Mouse (Mus musculus) stomach, embryonic 15.5 days (tissue): ENCODE results near the gene Samd4. TPM values are rescaled to one million over a fixed set of nuclear protein-coding genes. Genes with fewer than 3 reads are reported as not detected.

Experiments
- ATAC-seq: fragments of 200-750 bp; cut with Nextera tagmentation; 2 replicates; pipeline ENCODE4 v1.8.0; 2017; ENCODE audit warnings: low read depth, moderate number of reproducible peaks, moderate TSS enrichment; ENCODE audit not compliant: insufficient read depth, low FRiP score
- H3K27ac ChIP-seq: fragments of 300-500 bp; sonication (generic); 2 replicates; pipeline ENCODE4 v1.5.1; 2015; ENCODE audit warnings: mild to moderate bottlenecking, inconsistent platforms
- H3K27me3 ChIP-seq: fragments of 300-500 bp; sonication (generic); replicated peaks from 2 replicates; pipeline ENCODE4 v1.6.1; 2015; ENCODE audit warnings: inconsistent platforms
- H3K36me3 ChIP-seq: fragments of 300-500 bp; sonication (generic); 2 replicates; pipeline ENCODE4 v1.6.1; 2015; ENCODE audit warnings: inconsistent platforms
- H3K4me1 ChIP-seq: fragments of 300-500 bp; sonication (generic); 2 replicates; pipeline ENCODE4 v1.6.1; 2015; ENCODE audit warnings: inconsistent platforms
- H3K4me2 ChIP-seq: fragments of 300-500 bp; sonication (generic); 2 replicates; pipeline ENCODE4 v1.6.1; 2015; ENCODE audit warnings: mild to moderate bottlenecking, inconsistent platforms
- H3K4me3 ChIP-seq: fragments of 300-500 bp; sonication (generic); replicated peaks from 2 replicates; pipeline ENCODE4 v1.5.1; 2015; ENCODE audit warnings: inconsistent platforms
- H3K9ac ChIP-seq: fragments of 300-500 bp; sonication (generic); 2 replicates; pipeline ENCODE4 v1.6.1; 2015; ENCODE audit warnings: inconsistent platforms
- H3K9me3 ChIP-seq: fragments of 300-500 bp; sonication (generic); 2 replicates; pipeline ENCODE4 v1.6.1; 2016; ENCODE audit warnings: inconsistent platforms
- WGBS: fragments of 180-500 bp; shearing (Covaris S2); methylation state at CpG from one replicate; pipeline ENCODE4 v1.1.7; 2015; 5-methylcytosine and 5-hydroxymethylcytosine counted together
- polyA plus RNA-seq: library from polyadenylated mRNA; unstranded; fragments of >200 nt; fragmentation: Nextera tagmentation; extraction: Ambion mirVana; gene quantifications from 2 replicates; pipeline ENCODE4 v1.2.1, GENCODE M21; 2015

Gene Samd4
- polyA plus RNA-seq, 1 experiment from 2014 or later, result 7.1 TPM

- H3K4me1 ChIP-seq, result 0 out of 2 replicates have a peak, but pooled peaks cover 3% of the 10 kb centered on the region
- WGBS, result 77% methylated on average over 2 of the region's 2 CpGs
- H3K9me3 ChIP-seq, result no peaks in the 10 kb centered on the region
- no peak overlapping the region for H3K4me3 ChIP-seq
- no peaks in the 10 kb centered on the region for H3K27me3 ChIP-seq
- ATAC-seq, result no peak
- H3K9ac ChIP-seq, result no peak overlapping the region
- H3K27ac ChIP-seq, result no peak overlapping the region
- no peak overlapping the region for H3K4me2 ChIP-seq
- no peaks in the 10 kb centered on the region for H3K36me3 ChIP-seq
These were observed 77.2 kb downstream of the Samd4 start for GRCm38 (mm10) chr14:46959831-46960230.

GRCm38 (mm10) chr14:46962832-46963231 lies 80.2 kb downstream of the Samd4 start:
- WGBS, result 87% methylated on average over 5 of the region's 5 CpGs
- no peak overlapping the region for H3K9ac ChIP-seq
- H3K4me3 ChIP-seq, result no peak overlapping the region
- no peak overlapping the region for H3K27ac ChIP-seq
- H3K9me3 ChIP-seq, result no peaks in the 10 kb centered on the region
- H3K4me2 ChIP-seq, result no peak overlapping the region
- no peaks in the 10 kb centered on the region for H3K27me3 ChIP-seq
- H3K36me3 ChIP-seq, result no peaks in the 10 kb centered on the region
- no peak for ATAC-seq
- H3K4me1 ChIP-seq, result no peaks in the 10 kb centered on the region

- Histone ChIP-seq H3K4me2 (no peak overlapping the region), H3K4me1 (no peaks in the 10 kb centered on the region), H3K9me3 (no peaks in the 10 kb centered on the region), H3K27ac (no peak overlapping the region), H3K9ac (no peak overlapping the region), H3K36me3 (no peaks in the 10 kb centered on the region), H3K27me3 (no peaks in the 10 kb centered on the region), H3K4me3 (no peak overlapping the region)
- no peak for ATAC-seq
- 80% methylated on average over 2 of the region's 2 CpGs for WGBS
These were observed 81.6 kb downstream of the Samd4 start for GRCm38 (mm10) chr14:46964074-46964872.

DNA sequence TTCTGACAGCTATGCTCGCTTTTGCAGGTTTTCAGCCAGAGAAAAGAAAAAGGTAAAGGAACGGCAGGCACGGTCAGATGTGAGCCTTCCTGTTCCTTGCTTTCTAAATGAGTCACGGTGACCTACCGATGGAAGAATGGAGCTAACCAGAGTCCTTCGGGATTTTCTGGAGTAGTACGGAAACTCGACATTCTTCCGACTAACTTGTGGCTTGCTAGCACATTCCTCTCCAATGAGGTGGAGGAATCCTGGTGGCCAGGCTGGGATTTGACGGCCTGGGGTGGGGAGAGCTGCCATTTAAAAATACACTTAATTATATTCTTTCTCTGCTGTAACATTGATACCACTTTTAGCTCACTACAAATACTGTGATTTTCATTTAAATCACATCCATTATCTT lies 83.6 kb downstream of the Samd4 start:
- H3K9ac ChIP-seq, result no peak overlapping the region
- no peak overlapping the region for H3K27ac ChIP-seq
- no peaks in the 10 kb centered on the region for H3K4me1 ChIP-seq
- no peak for ATAC-seq
- H3K27me3 ChIP-seq, result no peaks in the 10 kb centered on the region
- H3K4me2 ChIP-seq, result no peak overlapping the region
- no peak overlapping the region for H3K4me3 ChIP-seq
- no peaks in the 10 kb centered on the region for H3K36me3 ChIP-seq
- H3K9me3 ChIP-seq, result no peaks in the 10 kb centered on the region
- WGBS, result 50% methylated on average over 10 of the region's 10 CpGs

GRCm38 (mm10) chr14:46968046-46968445 lies 85.4 kb downstream of the Samd4 start:
- no peaks in the 10 kb centered on the region for H3K9me3 ChIP-seq
- ATAC-seq, result no peak
- H3K9ac ChIP-seq, result no peak overlapping the region
- H3K27me3 ChIP-seq, result no peaks in the 10 kb centered on the region
- H3K4me2 ChIP-seq, result no peak overlapping the region
- no peak overlapping the region for H3K4me3 ChIP-seq
- no peaks in the 10 kb centered on the region for H3K36me3 ChIP-seq
- WGBS, result 71% methylated on average over 11 of the region's 11 CpGs
- H3K27ac ChIP-seq, result no peak overlapping the region
- H3K4me1 ChIP-seq, result no peaks in the 10 kb centered on the region

DNA sequence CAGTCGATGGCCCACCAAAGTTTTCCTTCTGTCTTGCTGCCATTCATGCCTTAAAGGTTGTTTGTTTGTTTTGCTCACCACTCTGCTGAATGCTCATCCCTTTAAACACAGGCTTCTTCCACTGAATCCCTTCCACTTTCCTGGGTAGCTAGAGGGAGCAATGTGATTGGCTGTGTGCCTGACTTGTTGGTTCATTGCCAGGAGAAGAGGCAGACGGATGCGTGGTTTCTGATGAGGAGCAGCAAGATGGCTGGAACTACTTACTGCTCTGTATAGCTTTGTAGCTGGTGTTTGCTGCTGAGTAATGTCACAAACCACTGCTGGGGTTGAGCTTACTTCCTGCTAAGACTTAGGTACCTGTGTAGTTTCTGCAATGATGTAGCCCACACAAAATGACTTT lies 88.0 kb downstream of the Samd4 start:
- 48% methylated on average over 3 of the region's 3 CpGs for WGBS
- ATAC-seq, result no peak
- Histone ChIP-seq H3K27me3 (no peaks in the 10 kb centered on the region), H3K4me2 (no peak overlapping the region), H3K4me1 (no peaks in the 10 kb centered on the region), H3K9ac (no peak overlapping the region), H3K27ac (no peak overlapping the region), H3K36me3 (no peaks in the 10 kb centered on the region), H3K9me3 (no peaks in the 10 kb centered on the region), H3K4me3 (no peak overlapping the region)

- no peak overlapping the region for H3K9ac ChIP-seq
- H3K4me3 ChIP-seq, result no peak overlapping the region
- H3K27me3 ChIP-seq, result no peaks in the 10 kb centered on the region
- H3K4me1 ChIP-seq, result no peaks in the 10 kb centered on the region
- H3K27ac ChIP-seq, result no peak overlapping the region
- H3K4me2 ChIP-seq, result no peak overlapping the region
- H3K36me3 ChIP-seq, result no peaks in the 10 kb centered on the region
- H3K9me3 ChIP-seq, result no peaks in the 10 kb centered on the region
- ATAC-seq, result no peak
- 87% methylated on average over 2 of the region's 2 CpGs for WGBS
These were observed 89.1 kb downstream of the Samd4 start for GRCm38 (mm10) chr14:46971802-46972201.

DNA sequence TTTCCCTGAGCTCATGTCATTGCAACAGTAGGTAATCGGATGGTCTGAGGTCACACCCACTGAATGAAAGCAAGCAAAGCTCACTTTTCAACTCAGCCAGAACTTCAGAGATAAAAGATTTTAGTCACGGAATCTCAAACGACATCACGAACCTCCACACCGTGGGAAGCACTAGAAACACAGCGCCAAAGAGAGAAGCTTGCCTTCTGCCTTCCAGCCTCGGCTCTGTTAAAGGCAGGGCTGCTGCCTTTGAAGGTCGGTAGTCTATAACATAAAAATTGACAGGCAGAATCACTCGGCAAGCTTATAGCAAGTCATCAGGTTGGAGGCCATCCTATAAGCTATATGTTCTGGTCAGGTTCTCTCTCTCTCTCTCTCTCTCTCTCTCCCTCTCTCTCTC lies 92.2 kb downstream of the Samd4 start:
- H3K9ac ChIP-seq, result no peak overlapping the region
- H3K9me3 ChIP-seq, result no peaks in the 10 kb centered on the region
- H3K4me3 ChIP-seq, result no peak overlapping the region
- ATAC-seq, result no peak
- no peak overlapping the region for H3K27ac ChIP-seq
- 60% methylated on average over 9 of the region's 9 CpGs for WGBS
- no peaks in the 10 kb centered on the region for H3K36me3 ChIP-seq
- no peaks in the 10 kb centered on the region for H3K4me1 ChIP-seq
- H3K4me2 ChIP-seq, result no peak overlapping the region
- H3K27me3 ChIP-seq, result no peaks in the 10 kb centered on the region

DNA sequence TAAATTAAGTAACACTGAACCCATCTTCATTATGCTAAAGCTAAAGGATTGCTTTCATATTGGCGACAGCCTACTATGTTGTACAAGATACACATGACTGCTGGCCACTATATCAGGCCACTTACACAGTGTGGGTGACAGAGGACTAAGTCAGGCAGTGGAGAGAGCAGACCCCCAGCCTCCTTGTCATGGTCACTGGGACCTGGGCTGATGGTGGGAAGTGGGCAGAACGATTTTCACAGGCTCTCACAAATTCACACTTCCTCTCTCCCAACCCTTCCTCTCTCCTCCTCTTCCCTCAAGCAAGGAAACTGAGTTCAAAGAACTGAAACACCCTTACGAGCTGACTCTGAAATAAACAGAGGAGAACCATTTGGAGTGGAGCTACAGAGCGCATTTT lies 93.3 kb downstream of the Samd4 start:
- WGBS, result 70% methylated on average over 4 of the region's 4 CpGs
- H3K4me3 ChIP-seq, result no peak overlapping the region
- H3K27me3 ChIP-seq, result no peaks in the 10 kb centered on the region
- no peak for ATAC-seq
- H3K9ac ChIP-seq, result no peak overlapping the region
- H3K36me3 ChIP-seq, result no peaks in the 10 kb centered on the region
- H3K4me1 ChIP-seq, result no peaks in the 10 kb centered on the region
- no peaks in the 10 kb centered on the region for H3K9me3 ChIP-seq
- H3K27ac ChIP-seq, result no peak overlapping the region
- H3K4me2 ChIP-seq, result no peak overlapping the region

DNA sequence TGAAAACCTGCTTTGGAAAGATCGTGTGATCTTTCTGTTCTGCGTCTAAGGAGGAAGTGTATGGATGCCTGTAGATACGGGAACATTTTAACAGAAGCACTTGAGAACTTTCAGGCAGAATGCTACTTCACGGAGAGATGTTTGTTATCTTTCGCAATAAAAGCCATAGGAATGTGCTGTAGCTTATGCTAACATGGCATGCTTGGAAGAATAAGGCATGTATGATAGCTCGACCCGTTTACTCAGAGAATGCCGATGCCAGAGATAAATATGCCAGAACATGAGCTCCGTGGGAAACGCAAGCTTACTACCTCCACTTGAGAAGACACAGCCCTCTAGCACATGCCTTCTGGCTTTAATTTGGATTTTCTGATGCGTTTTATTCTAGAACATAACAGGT lies 94.1 kb downstream of the Samd4 start:
- no peak for ATAC-seq
- H3K27ac ChIP-seq, result no peak overlapping the region

GRCm38 (mm10) chr14:46977660-46978059 lies 95.0 kb downstream of the Samd4 start:
- no peak for ATAC-seq
- Histone ChIP-seq H3K4me1 (no peaks in the 10 kb centered on the region), H3K9me3 (no peaks in the 10 kb centered on the region), H3K36me3 (no peaks in the 10 kb centered on the region), H3K27ac (no peak overlapping the region), H3K9ac (no peak overlapping the region), H3K27me3 (no peaks in the 10 kb centered on the region), H3K4me2 (no peak overlapping the region), H3K4me3 (no peak overlapping the region)
- 62% methylated on average over 10 of the region's 10 CpGs for WGBS

More for the DNA sequence above, 94.1 kb downstream of the Samd4 start:
- no peaks in the 10 kb centered on the region for H3K27me3 ChIP-seq
- WGBS, result 53% methylated on average over 11 of the region's 11 CpGs
- H3K4me1 ChIP-seq, result no peaks in the 10 kb centered on the region
- H3K9me3 ChIP-seq, result no peaks in the 10 kb centered on the region
- no peak overlapping the region for H3K9ac ChIP-seq
- H3K36me3 ChIP-seq, result no peaks in the 10 kb centered on the region
- H3K4me3 ChIP-seq, result no peak overlapping the region
- H3K4me2 ChIP-seq, result no peak overlapping the region

DNA sequence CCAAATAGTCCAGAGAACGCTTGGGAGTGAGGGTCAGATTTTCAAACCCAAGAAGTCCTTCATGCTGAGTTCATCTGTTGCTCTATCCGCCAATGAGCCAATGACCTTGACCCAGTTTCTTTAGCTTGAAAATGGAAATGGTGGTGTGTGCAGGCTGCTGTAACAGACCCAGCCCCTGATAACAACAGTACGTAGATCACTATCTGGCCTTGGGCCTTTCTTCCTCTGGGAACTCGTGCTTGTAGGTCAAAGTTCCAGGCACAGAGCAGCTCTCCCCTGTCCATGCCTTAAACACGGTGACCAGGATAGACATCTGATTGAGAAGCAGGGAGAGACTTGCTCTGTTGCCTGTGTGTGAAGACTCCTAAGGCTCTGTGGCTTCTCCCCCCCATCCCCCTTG lies 96.5 kb downstream of the Samd4 start:
- no peaks in the 10 kb centered on the region for H3K9me3 ChIP-seq
- no peaks in the 10 kb centered on the region for H3K36me3 ChIP-seq
- no peaks in the 10 kb centered on the region for H3K4me1 ChIP-seq
- WGBS, result 71% methylated on average over 5 of the region's 5 CpGs
- no peak overlapping the region for H3K9ac ChIP-seq
- H3K27me3 ChIP-seq, result no peaks in the 10 kb centered on the region
- no peak overlapping the region for H3K4me2 ChIP-seq
- no peak overlapping the region for H3K27ac ChIP-seq
- ATAC-seq, result no peak; the same call in 1 of the 2 replicates
- no peak overlapping the region for H3K4me3 ChIP-seq
